Mouse (Mus musculus): ENCODE data around the gene A130010J15Rik.

DNA sequence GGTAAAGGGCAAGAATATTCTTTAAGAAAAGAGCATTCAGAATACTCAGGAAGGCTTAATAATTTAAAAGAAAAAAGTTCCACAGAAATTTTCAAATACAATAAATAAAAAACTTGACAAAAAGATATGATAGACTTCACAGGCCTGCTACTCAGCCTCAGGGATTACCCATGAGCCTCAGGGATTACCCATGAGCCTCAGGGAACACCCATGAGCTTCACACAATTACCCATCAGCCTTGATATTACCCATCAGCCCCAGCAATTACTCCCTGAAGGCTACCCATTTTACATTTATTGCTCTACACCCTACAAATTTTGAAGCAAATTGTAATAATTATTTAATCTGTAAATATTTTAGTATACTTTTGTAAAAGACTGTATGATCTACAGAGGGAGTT lies 35.5 kb upstream of the A130010J15Rik start:
- TF ChIP-seq TAL1 (IDR thresholded peaks at IDR 0.05; ENCODE audit: low read length) (no peak), GATA1 (IDR thresholded peaks at IDR 0.05; ENCODE audit: low read length) (no peak)
